Mouse (Mus musculus) erythroblast, embryonic 14.5 days (primary cell): ENCODE results near the gene Naa15.

Experiments used
- GATA1 ChIP-seq: IDR thresholded peaks from 2 replicates; pipeline ENCODE4 v1.6.1; 2012; ENCODE audit warnings: low read length, inconsistent platforms, mixed read lengths
- TAL1 ChIP-seq: IDR thresholded peaks from 3 replicates; pipeline ENCODE4 v1.6.1; 2012; ENCODE audit warnings: low read length, inconsistent platforms, mixed read lengths

DNA sequence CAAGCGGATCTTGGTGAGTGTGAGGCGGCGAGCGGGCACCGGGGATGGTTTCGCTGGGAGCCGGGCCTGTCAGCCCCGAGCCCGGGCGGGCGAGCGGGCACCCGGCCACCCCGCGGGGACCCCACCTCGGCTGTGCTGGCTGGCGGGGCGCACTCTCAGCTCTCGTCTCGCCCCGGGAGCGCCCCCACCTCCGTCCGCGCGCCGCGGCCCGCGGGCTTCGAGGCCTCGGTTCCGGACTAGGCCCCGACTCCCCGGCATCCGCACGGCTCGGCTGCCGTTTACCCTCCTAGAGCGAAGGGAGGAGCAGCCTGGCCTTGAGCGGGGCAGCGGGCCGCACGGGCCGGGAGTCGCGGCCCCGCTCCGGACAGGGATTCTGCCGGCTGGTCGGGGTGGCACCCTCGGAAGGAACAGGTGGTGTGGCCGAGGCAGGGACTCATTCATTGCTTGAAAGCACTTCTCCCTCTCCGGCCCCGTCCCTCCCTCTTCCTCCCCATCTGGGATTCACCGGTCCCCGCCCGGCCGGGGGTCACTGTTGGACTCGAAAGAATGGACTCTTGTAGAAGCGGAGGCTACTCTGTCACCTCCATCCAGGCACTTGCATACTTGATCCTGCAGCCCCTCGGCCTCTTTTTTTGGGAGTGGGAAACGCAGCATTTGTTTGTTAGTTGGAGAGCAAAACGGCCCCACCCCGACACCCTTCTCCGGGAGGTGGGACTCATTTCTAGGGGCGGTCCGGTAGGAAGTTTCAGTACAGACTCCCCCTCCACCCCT lies 1.6 kb downstream of the Naa15 start:
- no peak for TF ChIP-seq TAL1
- TF ChIP-seq GATA1: no peak
